Comparison of ENCODE assay signal across 14 mouse cellular contexts in genomic region chr10:110940740-110941398, GRCm38 (mm10). TPM values are rescaled to one million over a fixed set of nuclear protein-coding genes. Genes with fewer than 3 reads are reported as not detected.
DNase-seq lines count a peak whose midpoint lies in the region; ATAC-seq and TF ChIP-seq lines count a peak whose summit lies in the region.
"Had no signal": no experiment of that assay in that cellular context is flagged by ENCODE, and none has a peak within 500 bp of the region (broad histone marks: within the 10 kb centered on the region; RNA-seq: fewer than 3 reads in every experiment).

No protein-coding gene starts in this region.

- TF ChIP-seq CTCF in midbrain, postnatal 0 days (IDR thresholded peaks at IDR 0.05), result peak; percentile 31

- H3K4me2 ChIP-seq in kidney, embryonic 15.5 days, result no peak overlapping the region
- no peak overlapping the region for H3K4me2 ChIP-seq in kidney, embryonic 16.5 days (replicated peaks; ENCODE audit: low read depth, low read length)
- H3K4me2 ChIP-seq in midbrain, postnatal 0 days (ENCODE audit: low read depth, low read length, poor library complexity, severe bottlenecking), result no peak overlapping the region
- H3K4me2 ChIP-seq in midbrain, embryonic 14.5 days (ENCODE audit: low read length), result no peak overlapping the region
- H3K4me2 ChIP-seq: forebrain, embryonic 15.5 days; heart, embryonic 12.5 days had no signal

- no peak overlapping the region for H3K4me3 ChIP-seq in kidney, embryonic 15.5 days (replicated peaks)
- no peak overlapping the region for H3K4me3 ChIP-seq in kidney, embryonic 16.5 days (ENCODE audit: low read length)
- H3K4me3 ChIP-seq in midbrain, postnatal 0 days (ENCODE audit: low read depth, low read length), result no peak overlapping the region
- no peak overlapping the region for H3K4me3 ChIP-seq in midbrain, embryonic 14.5 days (replicated peaks; ENCODE audit: low read depth, low read length)
- H3K4me3 ChIP-seq: forebrain, embryonic 15.5 days; heart, embryonic 12.5 days had no signal

- 0 out of 2 replicates have a peak, but pooled peaks cover 2% of the 10 kb centered on the region for H3K4me1 ChIP-seq in kidney, embryonic 15.5 days
- peaks cover 8% of the 10 kb centered on the region; the same call in 1 of the 2 replicates for H3K4me1 ChIP-seq in kidney, embryonic 16.5 days (ENCODE audit: insufficient read depth, low read length)
- no peaks in the 10 kb centered on the region for H3K4me1 ChIP-seq in midbrain, postnatal 0 days (ENCODE audit: insufficient read depth, low read length)
- H3K4me1 ChIP-seq in midbrain, embryonic 14.5 days (ENCODE audit: control insufficient read depth, insufficient read depth, low read length), result no peaks in the 10 kb centered on the region

- no peaks in the 10 kb centered on the region for H3K9me3 ChIP-seq in kidney, embryonic 15.5 days (replicated peaks)
- no peaks in the 10 kb centered on the region for H3K9me3 ChIP-seq in kidney, embryonic 16.5 days (ENCODE audit: low read length)
- no peaks in the 10 kb centered on the region for H3K9me3 ChIP-seq in midbrain, postnatal 0 days (ENCODE audit: low read length)
- H3K9me3 ChIP-seq in midbrain, embryonic 14.5 days (ENCODE audit: control insufficient read depth, low read length), result no peaks in the 10 kb centered on the region
- H3K9me3 ChIP-seq: forebrain, embryonic 15.5 days; heart, embryonic 12.5 days had no signal

- peak; percentile 44; the same call in 1 of the 2 replicates for ATAC-seq in kidney, embryonic 15.5 days (replicated peaks; ENCODE audit: low FRiP score)
- ATAC-seq in kidney, embryonic 16.5 days (ENCODE audit: low FRiP score, low TSS enrichment), result no peak
- no peak for ATAC-seq in midbrain, postnatal 0 days (ENCODE audit: low FRiP score)
- no peak for ATAC-seq in midbrain, embryonic 14.5 days (ENCODE audit: low FRiP score, low TSS enrichment)
- ATAC-seq: CD4-positive, CD25-positive, alpha-beta regulatory T cell, adult 4 months; forebrain, embryonic 15.5 days had no signal

- no peak overlapping the region; the same call in 1 of the 2 replicates for H3K27ac ChIP-seq in kidney, embryonic 15.5 days
- H3K27ac ChIP-seq in kidney, embryonic 16.5 days (ENCODE audit: low read length), result no peak overlapping the region
- no peak overlapping the region for H3K27ac ChIP-seq in midbrain, postnatal 0 days (ENCODE audit: low read depth, low read length)
- H3K27ac ChIP-seq in midbrain, embryonic 14.5 days (replicated peaks; ENCODE audit: low read depth, low read length), result no peak overlapping the region

- no peak overlapping the region for H3K9ac ChIP-seq in kidney, embryonic 15.5 days
- H3K9ac ChIP-seq in kidney, embryonic 16.5 days (replicated peaks; ENCODE audit: low read length), result no peak overlapping the region
- H3K9ac ChIP-seq in midbrain, postnatal 0 days (replicated peaks; ENCODE audit: low read length, poor library complexity, severe bottlenecking), result no peak overlapping the region
- no peak overlapping the region for H3K9ac ChIP-seq in midbrain, embryonic 14.5 days (replicated peaks; ENCODE audit: low read length)
- H3K9ac ChIP-seq: forebrain, embryonic 15.5 days; heart, embryonic 12.5 days had no signal

- intact Hi-C loops in heart, postnatal 14 days (cut with DNase I), result no loop called here

- no peaks in the 10 kb centered on the region for H3K27me3 ChIP-seq in kidney, embryonic 15.5 days
- H3K27me3 ChIP-seq in kidney, embryonic 16.5 days (ENCODE audit: insufficient read depth, low read length), result no peaks in the 10 kb centered on the region
- H3K27me3 ChIP-seq in midbrain, postnatal 0 days (ENCODE audit: insufficient read depth, low read length), result no peaks in the 10 kb centered on the region
- H3K27me3 ChIP-seq in midbrain, embryonic 14.5 days (ENCODE audit: control insufficient read depth, insufficient read depth, low read length), result no peaks in the 10 kb centered on the region
- H3K27me3 ChIP-seq: forebrain, embryonic 15.5 days; heart, embryonic 12.5 days had no signal

- 85% methylated on average over 13 of the region's 13 CpGs for WGBS in kidney, embryonic 15.5 days
- 85% methylated on average over 13 of the region's 13 CpGs for WGBS in kidney, embryonic 16.5 days
- 90% methylated on average over 13 of the region's 13 CpGs for WGBS in midbrain, postnatal 0 days
- 90% methylated on average over 13 of the region's 13 CpGs for WGBS in midbrain, embryonic 14.5 days

- H3K36me3 ChIP-seq in kidney, embryonic 15.5 days, result peaks cover 77% of the 10 kb centered on the region
- H3K36me3 ChIP-seq in kidney, embryonic 16.5 days (ENCODE audit: insufficient read depth, low read length), result peaks cover 45% of the 10 kb centered on the region
- peaks cover 8% of the 10 kb centered on the region for H3K36me3 ChIP-seq in midbrain, postnatal 0 days (ENCODE audit: insufficient read depth, low read length)
- peaks cover 48% of the 10 kb centered on the region for H3K36me3 ChIP-seq in midbrain, embryonic 14.5 days (ENCODE audit: control insufficient read depth, insufficient read depth, low read length)

- DNase-seq in heart, adult 11 months, result peak; percentile 82
- no peak for DNase-seq in heart, postnatal 14 days
- no peak for DNase-seq in midbrain, postnatal 0 days (ENCODE audit: low spot score)
- DNase-seq in midbrain, embryonic 14.5 days, result no peak
- DNase-seq in thymus, postnatal 0 days (ENCODE audit: low spot score), result no peak
- DNase-seq: cerebellum, postnatal 36 days; kidney, adult 9 months; lung, postnatal 10 days; right cerebral cortex, postnatal 4 days had no signal

RNA-seq across cellular contexts. Expression of gene Csrp2, which starts 21.3 kb away (rescaled TPM):
- total RNA-seq in heart, postnatal 14 days (2021), result 10 to 100 TPM; 92.6 to 95.4 TPM
- polyA plus RNA-seq in kidney, embryonic 15.5 days (2015; fragmentation: Nextera tagmentation; extraction: Ambion mirVana), result 189 and 196 TPM in 2 replicates
- 210 and 244 TPM in 2 replicates for polyA plus RNA-seq in kidney, embryonic 16.5 days (2015; fragmentation: Nextera tagmentation; extraction: Ambion mirVana)
- total RNA-seq in midbrain, postnatal 0 days (2014; rRNA removed), result 43.1 and 62.1 TPM in 2 replicates
- polyA plus RNA-seq in midbrain, postnatal 0 days (2015; fragmentation: Nextera tagmentation; extraction: Ambion mirVana), result 77.0 and 80.1 TPM in 2 replicates
- polyA plus RNA-seq in midbrain, embryonic 14.5 days (2014; fragmentation: Nextera tagmentation; extraction: Ambion mirVana), result 88.3 and 92.4 TPM in 2 replicates
- 31.6 and 36.1 TPM in 2 replicates for polyA plus RNA-seq in thymus, postnatal 0 days (2015; fragmentation: Nextera tagmentation; extraction: Ambion mirVana)
